Mouse (Mus musculus) MEL (cell line): ENCODE results near the gene Hoxd4. TPM values are rescaled to one million over a fixed set of nuclear protein-coding genes. Genes with fewer than 3 reads are reported as not detected.

ENCODE experiments used
- DNase-seq: peaks from one replicate; pipeline ENCODE4 v3.0.0; 2011; ENCODE audit warnings: low read depth, low spot score
- H3K27ac ChIP-seq: 2 replicates; pipeline ENCODE4 v1.5.1; 2012; ENCODE audit warnings: low read depth, mild to moderate bottlenecking, control low read depth, low read length, moderate library complexity; ENCODE audit not compliant: control insufficient read depth
- H3K27me3 ChIP-seq, 2 experiments: fragments of 150-350 bp in 1 of 2; sonication (generic) in 1 of 2; 2 replicates each; pipeline ENCODE4 v1.6.1; 2012; ENCODE audit warnings: low read length in 2 of 2, mild to moderate bottlenecking in 2 of 2, improper control_type of control experiment in 1 of 2, moderate library complexity in 1 of 2; ENCODE audit not compliant: insufficient read depth in 2 of 2, control insufficient read depth in 1 of 2
- H3K36me3 ChIP-seq, 2 experiments: 2 replicates each; pipeline ENCODE4 v1.6.1; 2012 to 2014; ENCODE audit warnings: low read length in 2 of 2, improper control_type of control experiment in 1 of 2, inconsistent platforms in 1 of 2, mild to moderate bottlenecking in 1 of 2; ENCODE audit not compliant: insufficient read depth in 2 of 2, control insufficient read depth in 1 of 2
- H3K4me1 ChIP-seq, 2 experiments: fragments of 150-350 bp in 1 of 2; sonication (generic) in 1 of 2; 2 replicates each; pipeline ENCODE4 v1.6.1; 2012; ENCODE audit warnings: low read length in 2 of 2, improper control_type of control experiment in 1 of 2, mild to moderate bottlenecking in 1 of 2; ENCODE audit not compliant: insufficient read depth in 2 of 2, control insufficient read depth in 1 of 2
- H3K4me3 ChIP-seq, 2 experiments: fragments of 150-350 bp in 1 of 2; sonication (generic) in 1 of 2; 2 replicates each; pipeline ENCODE4 v1.5.1; 2012; ENCODE audit warnings: low read depth in 2 of 2, low read length in 2 of 2, mild to moderate bottlenecking in 2 of 2, moderate library complexity in 2 of 2, control low read depth in 1 of 2, improper control_type of control experiment in 1 of 2; ENCODE audit not compliant: control insufficient read depth in 1 of 2, insufficient read depth in 1 of 2
- H3K79me2 ChIP-seq: 2 replicates; pipeline ENCODE4 v1.6.1; 2012; ENCODE audit warnings: mild to moderate bottlenecking, low read length, moderate library complexity; ENCODE audit not compliant: control insufficient read depth, poor library complexity, insufficient read depth
- H3K9ac ChIP-seq: 2 replicates; pipeline ENCODE4 v1.6.1; 2012; ENCODE audit warnings: low read depth, mild to moderate bottlenecking, control low read depth, low read length, moderate library complexity; ENCODE audit not compliant: control insufficient read depth, poor library complexity, severe bottlenecking
- H3K9me3 ChIP-seq: fragments of 150-350 bp; sonication (generic); replicated peaks from 2 replicates; pipeline ENCODE4 v1.6.1; 2012; ENCODE audit warnings: mild to moderate bottlenecking, low read length, improper control_type of control experiment, moderate library complexity; ENCODE audit not compliant: insufficient read depth
- BHLHE40 ChIP-seq: IDR thresholded peaks from 2 replicates; pipeline ENCODE4 v1.6.1; 2012; ENCODE audit warnings: low read depth, mild to moderate bottlenecking, inconsistent platforms, low read length, improper control_type of control experiment, borderline replicate concordance
- E2F4 ChIP-seq: IDR thresholded peaks from 2 replicates; pipeline ENCODE4 v1.6.1; 2011; ENCODE audit warnings: low read depth, low read length, improper control_type of control experiment, borderline replicate concordance
- GATA1 ChIP-seq: IDR thresholded peaks from 2 replicates; pipeline ENCODE4 v1.6.1; 2011; ENCODE audit warnings: low read depth, low read length, improper control_type of control experiment
- JUND ChIP-seq: IDR thresholded peaks from 2 replicates; pipeline ENCODE4 v1.6.1; 2011; ENCODE audit warnings: low read depth, mild to moderate bottlenecking, improper control_type of control experiment, low read length
- MAFK ChIP-seq: IDR thresholded peaks from 2 replicates; pipeline ENCODE4 v1.6.1; 2011; ENCODE audit warnings: low read depth, mild to moderate bottlenecking, low read length, improper control_type of control experiment, borderline replicate concordance
- MYC ChIP-seq: IDR thresholded peaks from 2 replicates; pipeline ENCODE4 v1.6.1; 2011; ENCODE audit warnings: low read depth, mild to moderate bottlenecking, low read length, improper control_type of control experiment, moderate library complexity
- POLR2A ChIP-seq, 2 experiments: IDR thresholded peaks; 2 replicates each; pipeline ENCODE4 v1.6.1; 2011 to 2012; ENCODE audit warnings: low read length in 2 of 2, mild to moderate bottlenecking in 2 of 2, control low read depth in 1 of 2, improper control_type of control experiment in 1 of 2, low read depth in 1 of 2, moderate library complexity in 1 of 2; ENCODE audit not compliant: control insufficient read depth in 1 of 2, insufficient read depth in 1 of 2, poor library complexity in 1 of 2
- POLR2AphosphoS2 ChIP-seq: IDR thresholded peaks from 2 replicates; pipeline ENCODE4 v1.6.1; 2011; ENCODE audit warnings: low read length, improper control_type of control experiment
- POLR2AphosphoS5 ChIP-seq: IDR thresholded peaks from 2 replicates; pipeline ENCODE4 v1.6.1; 2012; ENCODE audit warnings: low read depth, borderline replicate concordance, mild to moderate bottlenecking, inconsistent platforms, low read length, moderate library complexity, mixed read lengths
- RAD21 ChIP-seq: IDR thresholded peaks from 2 replicates; pipeline ENCODE4 v1.6.1; 2011; ENCODE audit warnings: mild to moderate bottlenecking, low read depth, low read length, improper control_type of control experiment
- TAL1 ChIP-seq: IDR thresholded peaks from 2 replicates; pipeline ENCODE4 v1.6.1; 2012; ENCODE audit warnings: mild to moderate bottlenecking, inconsistent platforms, low read length, moderate library complexity, mixed read lengths
- TBP ChIP-seq: IDR thresholded peaks from 2 replicates; pipeline ENCODE4 v1.8.0; 2011; ENCODE audit warnings: low read depth, low read length, improper control_type of control experiment
- TCF12 ChIP-seq: IDR thresholded peaks from 2 replicates; pipeline ENCODE4 v1.6.1; 2014; ENCODE audit warnings: low read depth, mild to moderate bottlenecking, inconsistent platforms, low read length, improper control_type of control experiment, moderate library complexity
- ZKSCAN1 ChIP-seq: IDR thresholded peaks from 2 replicates; pipeline ENCODE4 v1.6.1; 2012; ENCODE audit warnings: low read depth, mild to moderate bottlenecking, inconsistent platforms, low read length, improper control_type of control experiment, moderate library complexity
- polyA plus RNA-seq, 2 experiments: library from polyadenylated mRNA; stranded (reverse) in 1 of 2; unstranded in 1 of 2; fragments of >175 nt in 1 of 2; fragments of >200 nt in 1 of 2; gene quantifications; 2 replicates each; pipeline versions ENCODE4 v1.2.1 to v1.2.4; 2012; ENCODE audit warnings: low replicate concordance in 2 of 2, low read depth in 1 of 2; ENCODE audit not compliant: insufficient read length in 2 of 2, insufficient read depth in 1 of 2, missing spikeins in 1 of 2
- total RNA-seq: library from RNA; depleted of rRNA; stranded (reverse); fragments of 300-350 nt; gene quantifications from 2 replicates; pipeline ENCODE4 v1.2.3, GENCODE M21; 2012

Hoxd4 gene
- total and polyA plus RNA-seq, 3 experiments: not detected

- Histone ChIP-seq H3K27me3 (peaks cover 0 to 2% of the 10 kb centered on the region in 2 experiments; a peak in 3 of 4 replicates), H3K9me3 (no peaks in the 10 kb centered on the region), H3K27ac (no peak overlapping the region), H3K4me1 (no peaks in the 10 kb centered on the region), H3K36me3 (no peaks in the 10 kb centered on the region), H3K4me3 (no peak overlapping the region), H3K9ac (no peak overlapping the region), H3K79me2 (no peaks in the 10 kb centered on the region)
- DNase-seq: no peak
- TF ChIP-seq POLR2AphosphoS2 (no peak), ZKSCAN1 (no peak), RAD21 (no peak), TCF12 (no peak), E2F4 (no peak), POLR2A (IDR thresholded peaks at IDR 0.05; ENCODE audit: control insufficient read depth in 1 of 2, insufficient read depth in 1 of 2, low read depth in 1 of 2, low read length in 2 of 2, poor library complexity in 1 of 2) (no peak), MAFK (no peak), JUND (no peak), TBP (no peak), GATA1 (no peak), MYC (no peak), POLR2AphosphoS5 (no peak), BHLHE40 (no peak)
Measured at GRCm38 (mm10) chr2:74687698-74688555, 23.8 kb upstream of the Hoxd4 start.

GRCm38 (mm10) chr2:74688795-74689573 lies 22.7 kb upstream of the Hoxd4 start:
- H3K27ac ChIP-seq: no peak overlapping the region
- H3K27me3 ChIP-seq: peaks cover 0 to 2% of the 10 kb centered on the region in 2 experiments; a peak in 3 of 4 replicates
- TF ChIP-seq TAL1: no peak
- H3K4me1 ChIP-seq: no peaks in the 10 kb centered on the region
- H3K36me3 ChIP-seq: no peaks in the 10 kb centered on the region
- H3K4me3 ChIP-seq: no peak overlapping the region
- no peaks in the 10 kb centered on the region for H3K79me2 ChIP-seq
- no peaks in the 10 kb centered on the region for H3K9me3 ChIP-seq
- DNase-seq: no peak
- H3K9ac ChIP-seq: no peak overlapping the region
